Mouse (Mus musculus) lung, postnatal 36 days (tissue): ENCODE results near the gene Id1.

Experiments
- DNase-seq: peaks from one replicate; pipeline ENCODE4 v3.0.0; 2022; ENCODE audit warnings: mixed read lengths

The Id1 gene

GRCm38 (mm10) chr2:152756474-152757393, 20.7 kb downstream of the Id1 start:
- no peak for DNase-seq

DNA sequence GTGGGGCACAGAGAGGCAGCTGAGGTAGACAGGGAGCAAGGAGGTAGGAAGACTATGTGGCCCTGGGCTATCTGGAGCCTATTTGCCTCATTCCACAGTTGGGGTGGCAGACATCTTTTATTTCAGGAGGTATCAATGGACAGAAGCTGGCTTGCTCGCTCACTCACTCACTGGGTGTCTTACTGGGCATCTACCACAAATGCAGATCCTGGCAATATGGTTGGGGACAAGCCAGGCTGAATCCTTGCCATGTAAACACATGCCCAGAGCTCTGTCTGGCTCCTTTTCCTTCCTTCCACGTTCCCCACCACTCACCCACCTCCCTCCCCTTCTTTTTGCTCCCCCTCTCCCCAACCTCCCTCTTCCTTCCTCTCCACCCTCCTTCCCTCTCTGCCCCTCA, 21.4 kb downstream of the Id1 start:
- no peak for DNase-seq

DNA sequence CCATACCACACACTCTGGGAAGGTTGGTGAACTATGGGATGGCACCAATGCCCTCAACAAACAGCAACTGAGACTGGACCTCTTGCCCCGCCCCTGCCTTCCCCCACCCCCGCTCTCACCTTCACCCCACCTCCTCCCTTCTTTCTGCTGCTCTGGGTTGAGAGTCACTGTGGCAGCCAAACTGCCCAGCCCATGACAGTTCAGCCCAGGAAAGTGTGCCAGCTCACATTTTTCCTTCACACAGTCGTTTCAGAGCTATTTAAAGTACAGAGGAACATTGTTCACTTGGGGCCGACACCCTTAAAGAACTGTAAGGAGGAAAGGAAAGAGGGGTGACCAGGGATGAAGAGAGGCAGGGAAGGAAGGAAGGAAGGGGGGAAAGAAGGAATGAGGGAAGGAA, 22.3 kb downstream of the Id1 start:
- DNase-seq = no peak

DNA sequence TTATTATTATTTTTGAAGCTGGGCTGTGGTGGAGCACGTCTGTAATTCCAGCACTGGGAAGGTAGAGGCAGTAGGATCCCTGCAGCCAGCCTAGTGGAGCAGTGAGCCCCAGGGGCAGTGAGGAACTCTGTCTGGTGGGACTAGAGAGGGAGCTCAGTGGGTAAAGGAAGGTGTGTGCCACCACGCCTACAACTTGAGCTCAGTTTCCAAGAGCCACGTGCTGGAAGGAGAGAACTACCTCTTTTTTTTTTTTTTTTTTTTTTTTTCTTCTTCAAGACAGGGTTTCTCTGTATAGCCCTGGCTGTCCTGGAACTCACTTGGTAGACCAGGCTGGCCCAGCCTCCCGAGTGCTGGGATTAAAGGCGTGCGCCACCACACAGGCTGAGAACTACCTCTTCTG, 27.3 kb downstream of the Id1 start:
- DNase-seq = no peak

DNA sequence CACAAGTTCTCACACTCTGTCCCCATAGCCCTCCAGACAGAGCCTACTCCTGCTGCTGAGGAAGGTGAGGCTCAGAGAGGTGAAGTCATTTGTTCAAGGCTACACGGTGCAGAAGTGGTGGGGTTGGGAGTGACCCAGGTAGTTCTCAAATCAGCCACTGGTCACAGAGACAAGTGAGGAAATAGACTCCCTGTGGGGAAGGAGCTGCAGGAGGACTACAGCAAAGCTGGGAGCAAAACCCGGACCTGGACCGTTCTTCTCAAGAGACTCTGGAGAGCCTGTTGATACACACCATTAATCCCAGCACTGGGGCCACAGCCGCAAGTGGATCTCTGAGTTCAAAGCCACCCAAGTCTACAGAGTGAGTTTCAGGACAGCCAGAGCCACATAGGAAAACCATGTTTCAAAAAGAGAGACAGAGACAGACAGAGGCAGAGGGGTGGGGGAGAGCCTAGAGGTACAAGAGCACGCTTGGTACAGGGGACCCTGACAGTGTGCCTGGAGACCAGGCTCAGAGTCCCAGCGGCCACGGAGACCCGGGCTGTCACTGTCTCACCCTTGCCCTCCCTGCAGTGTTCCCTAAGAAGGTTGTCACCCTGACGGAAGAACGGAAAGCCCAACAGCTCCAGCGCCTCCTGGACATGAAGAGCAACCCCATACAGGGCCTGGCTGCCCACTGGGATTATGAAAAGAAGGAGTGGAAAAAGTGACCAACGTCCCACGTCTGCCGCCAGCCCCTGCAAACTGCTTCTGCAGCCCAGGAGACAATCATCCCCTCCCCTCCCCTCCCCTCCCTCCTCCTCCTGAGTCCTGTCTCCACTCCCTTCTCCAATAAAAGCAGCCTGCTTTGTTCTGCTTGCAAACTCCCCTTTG, 28.4 kb downstream of the Id1 start:
- DNase-seq = peak; percentile 45

DNA sequence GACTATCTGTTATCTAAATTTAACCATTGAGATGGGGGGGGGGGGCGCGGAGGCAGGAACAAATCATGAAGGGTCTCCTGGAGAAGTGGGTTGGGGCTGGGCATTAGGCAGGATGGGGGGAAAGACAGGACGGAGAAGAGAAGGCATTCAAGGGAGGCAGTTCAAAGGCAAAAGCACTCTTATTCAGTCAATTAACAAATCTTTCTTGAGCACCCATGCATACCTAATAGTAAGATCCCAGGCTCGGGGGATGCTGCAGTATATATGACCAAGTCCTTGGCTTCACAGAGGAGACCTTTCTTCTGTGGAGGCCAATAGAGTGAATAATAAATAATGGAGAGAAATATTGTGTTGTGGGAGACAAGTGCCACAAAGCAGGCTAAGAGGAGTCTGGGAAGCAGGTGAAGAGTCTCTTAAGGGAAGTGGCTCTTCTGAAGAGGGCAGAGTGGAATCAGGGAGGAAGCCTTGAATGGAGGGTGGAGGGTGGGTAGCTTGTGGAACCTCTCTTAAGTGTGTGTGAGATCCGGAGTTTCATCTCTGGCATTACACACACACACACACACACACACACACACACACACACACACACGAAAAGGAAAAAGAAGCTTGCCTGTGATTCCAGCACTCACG, 29.1 kb downstream of the Id1 start:
- peak; percentile 75 for DNase-seq

- peak; percentile 97 for DNase-seq
These were observed 30.5 kb downstream of the Id1 start for GRCm38 (mm10) chr2:152766387-152767123.

DNA sequence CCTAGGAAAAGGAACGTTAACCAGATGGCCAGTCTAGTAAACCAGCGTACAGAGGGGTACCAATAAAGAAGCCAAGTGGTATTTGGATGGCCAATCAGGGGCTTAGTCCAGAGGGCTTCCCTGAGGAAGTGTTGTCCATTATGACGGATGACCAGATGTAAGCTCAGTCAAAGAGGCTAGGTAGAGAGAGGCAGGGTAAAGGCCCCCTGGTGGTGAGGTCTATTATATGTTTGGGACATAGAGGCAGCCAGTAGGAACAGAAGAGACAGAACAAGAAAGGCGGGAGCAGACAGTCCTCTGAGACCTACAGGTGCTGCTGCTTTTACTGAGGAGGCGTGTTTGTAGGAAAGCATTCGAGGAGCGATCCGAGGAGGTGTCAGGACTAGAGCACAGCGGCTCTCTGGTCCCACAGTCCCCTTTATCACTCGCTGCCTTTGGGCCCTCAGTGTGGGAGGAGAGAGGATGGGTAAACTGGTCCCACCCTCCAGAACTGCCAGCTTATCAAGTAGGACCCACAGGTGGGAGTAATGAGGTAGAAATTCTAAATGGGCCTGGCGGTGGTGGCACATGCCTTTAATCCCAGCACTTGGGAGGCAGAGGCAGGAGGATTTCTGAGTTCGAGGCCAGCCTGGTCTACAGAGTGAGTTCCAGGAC, 31.7 kb downstream of the Id1 start:
- DNase-seq = peak; percentile 92

- no peak for DNase-seq
These were observed 33.6 kb downstream of the Id1 start for GRCm38 (mm10) chr2:152769677-152770076.

- no peak for DNase-seq
These were observed 35.5 kb downstream of the Id1 start for GRCm38 (mm10) chr2:152771571-152771970.

DNA sequence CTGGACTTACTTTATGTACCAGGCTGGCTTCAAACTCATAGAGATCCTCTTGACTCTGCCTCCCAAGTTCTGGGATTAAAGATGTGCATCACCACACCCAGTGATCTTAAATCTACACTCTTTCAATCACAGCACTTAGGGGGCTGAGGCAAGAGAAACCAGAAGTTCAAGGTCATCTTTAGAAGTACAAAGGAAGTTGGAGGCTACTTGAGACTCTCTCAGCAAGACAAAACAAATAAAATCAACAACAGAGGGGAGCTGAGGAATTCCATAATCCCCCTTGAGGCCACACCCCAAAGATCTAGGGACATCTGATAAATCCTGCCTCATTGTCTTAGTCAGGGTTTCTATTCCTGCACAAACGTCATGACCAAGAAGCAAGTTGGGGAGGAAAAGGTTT, 36.2 kb downstream of the Id1 start:
- no peak for DNase-seq

GRCm38 (mm10) chr2:152775357-152775756, 39.3 kb downstream of the Id1 start:
- DNase-seq = no peak

DNA sequence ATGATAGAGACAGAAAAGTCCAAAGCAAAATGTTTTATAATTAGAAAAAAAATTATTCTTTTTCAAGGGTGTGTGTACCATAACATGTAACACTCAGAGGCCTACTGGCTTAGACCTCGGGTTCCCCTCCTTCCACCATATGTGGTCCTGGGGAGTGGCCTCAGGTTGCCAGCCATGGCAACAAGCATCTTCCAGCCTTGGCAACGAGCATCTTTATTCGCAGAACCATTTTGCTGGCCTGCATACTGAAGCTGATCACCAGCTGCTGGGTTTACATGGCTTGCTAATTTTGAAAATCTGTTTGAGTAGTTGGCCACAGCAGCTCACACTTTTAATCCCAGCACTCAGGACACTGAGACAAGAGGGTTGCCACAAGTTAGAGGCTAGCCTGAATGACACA, 40.0 kb downstream of the Id1 start:
- DNase-seq = no peak

- no peak for DNase-seq
These were observed 40.4 kb downstream of the Id1 start for GRCm38 (mm10) chr2:152776435-152776834.

DNA sequence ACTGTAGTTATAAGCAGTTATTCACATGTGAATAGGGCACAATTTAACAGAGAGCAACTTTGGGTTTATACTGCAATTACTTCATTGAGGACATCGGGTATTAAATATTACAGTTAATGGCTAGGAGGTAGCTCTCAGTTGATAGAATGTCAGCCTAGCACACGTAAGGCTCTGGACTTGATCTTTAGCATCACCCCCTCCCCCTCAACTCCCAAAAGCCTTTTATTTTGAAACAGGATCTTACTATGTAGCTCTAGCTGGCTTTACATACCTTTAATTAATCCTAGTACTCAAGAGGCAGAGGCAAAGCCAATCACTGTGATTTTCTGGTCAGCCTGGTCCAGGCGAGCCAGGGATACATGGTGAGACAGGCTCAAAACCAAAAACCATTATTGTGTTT, 41.0 kb downstream of the Id1 start:
- no peak for DNase-seq

GRCm38 (mm10) chr2:152780466-152780865, 44.4 kb downstream of the Id1 start:
- no peak for DNase-seq

GRCm38 (mm10) chr2:152781031-152781711, 45.1 kb downstream of the Id1 start:
- peak; percentile 54 for DNase-seq

DNA sequence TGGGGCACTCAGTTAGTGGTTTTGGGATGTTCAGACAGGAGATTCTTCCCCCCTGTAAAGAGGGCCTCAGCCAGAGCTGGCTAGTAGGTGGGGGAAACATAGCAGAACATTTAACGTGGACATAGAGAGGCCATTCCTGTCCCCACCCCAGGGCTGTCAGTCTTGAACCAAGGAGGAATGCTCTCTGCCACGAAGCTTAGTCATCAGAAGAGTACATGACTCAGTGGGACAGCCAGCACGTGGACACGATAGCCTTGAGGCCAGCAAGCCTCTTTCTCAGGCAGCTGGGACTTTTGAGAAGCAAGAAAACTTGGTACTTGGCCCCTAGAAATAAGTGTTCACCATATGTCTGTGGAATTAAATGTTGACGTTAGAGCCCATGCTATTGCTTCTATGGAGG, 46.6 kb downstream of the Id1 start:
- no peak for DNase-seq

- DNase-seq = no peak
These were observed 47.2 kb downstream of the Id1 start for GRCm38 (mm10) chr2:152783241-152783640.

DNA sequence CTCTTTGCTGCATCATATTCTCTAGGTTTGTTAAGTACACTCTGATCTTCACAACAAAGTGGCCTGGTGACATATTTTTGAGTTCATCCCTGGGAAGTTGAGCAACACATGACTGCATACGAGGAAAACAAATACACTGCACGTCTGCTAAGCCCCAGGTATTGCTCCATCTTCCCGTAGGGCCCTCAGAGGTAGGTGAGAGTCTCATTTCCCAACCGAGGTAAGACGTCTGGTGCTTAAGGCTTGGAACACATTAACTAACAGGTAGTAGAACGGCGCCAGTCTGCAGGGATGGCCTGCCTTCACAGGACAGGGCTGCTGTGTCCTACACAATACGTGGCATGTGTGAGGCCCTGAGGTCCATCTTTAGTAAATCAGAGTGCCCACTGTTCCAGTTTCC, 48.6 kb downstream of the Id1 start:
- peak; percentile 84 for DNase-seq
